Mouse (Mus musculus): ENCODE data around the gene Slc13a1. TPM values are rescaled to one million over a fixed set of nuclear protein-coding genes. Genes with fewer than 3 reads are reported as not detected.

Gene Slc13a1
- total and polyA plus RNA-seq, 2 experiments from 2014 or later, result 0.30 to 0.47 TPM

DNA sequence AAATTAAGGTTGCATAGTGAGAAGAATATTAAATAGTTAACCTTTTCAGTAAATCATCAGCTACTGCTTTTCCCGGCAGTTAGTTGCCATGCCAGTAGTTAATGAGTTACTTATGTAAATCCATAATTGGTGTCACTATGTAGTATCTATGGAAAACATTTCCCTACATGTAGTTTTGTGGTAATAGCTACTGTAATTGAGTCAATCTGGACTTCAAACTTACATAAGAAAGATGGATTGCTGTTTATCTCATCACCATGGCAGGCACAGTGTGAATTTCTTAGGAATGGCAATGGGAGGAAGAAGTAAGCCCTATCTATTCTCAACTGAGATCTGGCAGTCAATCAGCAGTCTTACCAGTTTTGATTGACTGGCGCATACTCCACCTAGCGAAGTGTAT lies 15.5 kb upstream of the Slc13a1 start:
- H3K9ac ChIP-seq (replicated peaks; ENCODE audit: low read length), result no peak overlapping the region
- DNase-seq (ENCODE audit: low spot score), result no peak
- no peak overlapping the region for H3K4me3 ChIP-seq (ENCODE audit: low read length)
- TF ChIP-seq CTCF (IDR thresholded peaks at IDR 0.05; ENCODE audit: low read depth), result no peak
- H3K9me3 ChIP-seq (ENCODE audit: low read length), result no peaks in the 10 kb centered on the region
- ATAC-seq, result no peak
- H3K27me3 ChIP-seq (ENCODE audit: insufficient read depth, low read length), result no peaks in the 10 kb centered on the region
- H3K36me3 ChIP-seq (ENCODE audit: insufficient read depth, low read length), result no peaks in the 10 kb centered on the region
- H3K4me1 ChIP-seq (ENCODE audit: insufficient read depth, low read length), result no peaks in the 10 kb centered on the region
- WGBS, result 83% methylated on average over 3 of the region's 3 CpGs
- H3K4me2 ChIP-seq (ENCODE audit: low read depth, low read length), result no peak overlapping the region
- H3K27ac ChIP-seq, result no peak overlapping the region

DNA sequence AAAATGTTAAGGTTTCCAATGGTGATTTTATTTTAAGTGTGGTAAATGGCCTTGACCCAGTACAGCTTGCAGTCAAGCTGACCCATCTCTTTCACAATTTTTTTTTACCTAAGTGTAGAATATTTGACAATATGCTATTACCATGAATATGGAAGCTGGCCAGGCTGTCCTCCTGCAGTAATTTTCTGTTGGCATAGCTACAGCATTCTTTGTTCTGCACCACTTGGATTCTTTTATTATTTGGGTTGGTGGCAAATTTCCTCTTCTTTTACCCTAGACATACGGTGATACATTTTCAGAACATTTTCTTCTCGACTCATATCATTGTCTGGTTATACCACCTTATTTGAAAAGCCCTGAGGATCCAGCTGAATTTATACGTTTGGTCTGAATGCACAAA lies 7.5 kb upstream of the Slc13a1 start:
- DNase-seq (ENCODE audit: low spot score), result no peak
- WGBS, result 57% methylated on average over 3 of the region's 3 CpGs
- ATAC-seq, result no peak
- TF ChIP-seq CTCF (IDR thresholded peaks at IDR 0.05; ENCODE audit: low read depth), result no peak
- no peaks in the 10 kb centered on the region for H3K36me3 ChIP-seq (ENCODE audit: insufficient read depth, low read length)
- no peaks in the 10 kb centered on the region for H3K27me3 ChIP-seq (ENCODE audit: insufficient read depth, low read length)
- no peak overlapping the region for H3K4me3 ChIP-seq (ENCODE audit: low read length)
- no peak overlapping the region for H3K9ac ChIP-seq (replicated peaks; ENCODE audit: low read length)
- H3K4me1 ChIP-seq (ENCODE audit: insufficient read depth, low read length), result no peaks in the 10 kb centered on the region
- no peak overlapping the region for H3K4me2 ChIP-seq (ENCODE audit: low read depth, low read length)
- H3K27ac ChIP-seq, result no peak overlapping the region
- no peaks in the 10 kb centered on the region for H3K9me3 ChIP-seq (ENCODE audit: low read length)

DNA sequence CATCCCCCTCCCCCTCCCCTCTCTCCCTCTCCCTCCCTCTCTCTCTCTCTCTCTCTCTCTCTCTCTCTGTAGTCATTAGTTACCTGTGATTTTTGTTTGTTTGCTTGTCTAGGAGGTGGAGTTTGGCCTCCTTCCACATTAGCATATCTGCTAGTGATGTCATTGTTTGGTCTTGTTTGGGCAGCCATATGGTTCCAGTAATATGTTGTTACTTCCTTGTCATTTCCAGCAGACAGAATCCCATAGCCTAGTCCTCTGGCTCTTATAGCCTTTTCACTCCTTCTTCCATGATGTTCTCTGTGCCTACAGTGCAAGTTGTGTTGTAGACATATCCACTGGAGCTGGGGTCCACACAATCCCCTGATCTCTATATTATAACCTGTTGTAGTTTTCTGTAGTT lies 6.1 kb upstream of the Slc13a1 start:
- TF ChIP-seq CTCF (IDR thresholded peaks at IDR 0.05; ENCODE audit: low read depth), result no peak
- no peak overlapping the region for H3K4me3 ChIP-seq (ENCODE audit: low read length)
- DNase-seq (ENCODE audit: low spot score) (no peak), ATAC-seq (no peak)
- H3K9ac ChIP-seq (replicated peaks; ENCODE audit: low read length), result no peak overlapping the region
- H3K4me1 ChIP-seq (ENCODE audit: insufficient read depth, low read length), result no peaks in the 10 kb centered on the region
- no peaks in the 10 kb centered on the region for H3K9me3 ChIP-seq (ENCODE audit: low read length)
- no peaks in the 10 kb centered on the region for H3K27me3 ChIP-seq (ENCODE audit: insufficient read depth, low read length)
- no peak overlapping the region for H3K27ac ChIP-seq
- no peaks in the 10 kb centered on the region for H3K36me3 ChIP-seq (ENCODE audit: insufficient read depth, low read length)
- no peak overlapping the region for H3K4me2 ChIP-seq (ENCODE audit: low read depth, low read length)

DNA sequence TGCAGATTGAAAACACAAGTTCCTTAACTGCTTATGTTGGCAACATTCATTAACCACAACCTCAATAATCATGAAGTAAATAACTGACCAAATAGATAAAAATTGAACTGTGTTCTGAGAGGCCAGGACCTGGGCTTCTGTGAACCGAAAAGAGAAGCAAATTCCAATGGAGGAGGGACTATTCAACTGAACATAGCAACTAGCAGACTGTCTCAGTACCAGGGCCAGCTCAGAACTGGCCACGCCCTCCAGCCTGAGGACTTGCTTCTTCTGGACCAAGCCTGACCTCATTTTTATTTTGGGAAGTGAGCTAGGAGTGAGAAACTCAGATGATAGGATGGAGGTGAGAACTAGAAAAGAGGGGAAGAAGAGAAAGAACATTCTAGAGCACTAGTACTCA lies 4.8 kb upstream of the Slc13a1 start:
- DNase-seq (ENCODE audit: low spot score), result no peak
- Histone ChIP-seq H3K9ac (replicated peaks; ENCODE audit: low read length) (no peak overlapping the region), H3K27me3 (ENCODE audit: insufficient read depth, low read length) (no peaks in the 10 kb centered on the region), H3K9me3 (ENCODE audit: low read length) (no peaks in the 10 kb centered on the region), H3K27ac (no peak overlapping the region), H3K4me1 (ENCODE audit: insufficient read depth, low read length) (no peaks in the 10 kb centered on the region), H3K4me2 (ENCODE audit: low read depth, low read length) (no peak overlapping the region), H3K4me3 (ENCODE audit: low read length) (no peak overlapping the region), H3K36me3 (ENCODE audit: insufficient read depth, low read length) (no peaks in the 10 kb centered on the region)
- ATAC-seq, result no peak
- TF ChIP-seq CTCF (IDR thresholded peaks at IDR 0.05; ENCODE audit: low read depth), result no peak
- 39% methylated on average over 2 of the region's 2 CpGs for WGBS

DNA sequence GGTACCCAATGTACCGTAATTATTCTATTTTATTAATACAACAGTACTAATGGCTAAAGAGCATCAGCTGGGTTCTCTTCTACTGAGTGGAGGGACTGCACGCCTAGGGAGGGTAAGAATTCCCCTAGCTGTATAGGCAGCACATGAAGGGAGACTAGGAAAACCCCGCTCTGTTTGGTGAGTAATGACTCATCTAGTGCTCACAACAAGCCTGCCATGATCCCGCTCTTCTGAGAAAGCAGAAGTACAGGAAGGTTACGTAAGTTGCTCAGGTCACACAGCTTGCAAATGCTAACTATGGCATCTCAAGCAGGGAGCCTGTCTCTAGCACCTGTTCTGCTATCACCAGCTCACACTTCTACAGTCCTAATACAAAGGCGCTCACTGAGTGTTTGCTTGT lies 1.1 kb downstream of the Slc13a1 start:
- no peaks in the 10 kb centered on the region for H3K4me1 ChIP-seq (ENCODE audit: insufficient read depth, low read length)
- H3K9me3 ChIP-seq (ENCODE audit: low read length), result no peaks in the 10 kb centered on the region
- no peak for ATAC-seq
- no peak overlapping the region for H3K9ac ChIP-seq (replicated peaks; ENCODE audit: low read length)
- H3K4me3 ChIP-seq (ENCODE audit: low read length), result no peak overlapping the region
- no peaks in the 10 kb centered on the region for H3K36me3 ChIP-seq (ENCODE audit: insufficient read depth, low read length)
- DNase-seq (ENCODE audit: low spot score), result no peak
- WGBS, result 86% methylated on average over 6 of the region's 6 CpGs
- no peak for TF ChIP-seq CTCF (IDR thresholded peaks at IDR 0.05; ENCODE audit: low read depth)
- no peak overlapping the region for H3K27ac ChIP-seq
- H3K4me2 ChIP-seq (ENCODE audit: low read depth, low read length), result no peak overlapping the region
- no peaks in the 10 kb centered on the region for H3K27me3 ChIP-seq (ENCODE audit: insufficient read depth, low read length)

DNA sequence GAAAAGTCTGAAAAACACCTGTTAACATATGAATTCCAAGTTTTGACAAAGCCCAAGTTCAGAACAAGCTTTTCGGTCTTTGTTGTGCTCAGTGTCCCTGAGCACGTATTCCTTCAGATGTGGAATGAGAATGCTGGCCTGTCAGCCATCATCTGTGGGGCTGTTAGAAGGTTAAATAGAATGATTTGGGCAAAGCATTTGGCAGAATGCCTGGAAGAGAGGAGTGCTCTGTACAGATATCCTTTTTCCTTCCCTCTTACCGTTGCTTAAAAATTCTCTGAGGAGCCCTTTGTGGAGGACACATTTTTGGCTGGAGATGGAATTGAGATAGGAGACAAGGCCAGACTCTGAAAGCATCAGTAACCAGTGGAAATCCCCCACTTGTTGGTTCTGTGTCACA lies 2.6 kb downstream of the Slc13a1 start:
- no peak for TF ChIP-seq CTCF (IDR thresholded peaks at IDR 0.05; ENCODE audit: low read depth)
- peak; percentile 31 for DNase-seq (ENCODE audit: low spot score)
- Histone ChIP-seq H3K27ac (no peak overlapping the region), H3K4me3 (ENCODE audit: low read length) (no peak overlapping the region), H3K36me3 (ENCODE audit: insufficient read depth, low read length) (no peaks in the 10 kb centered on the region), H3K4me2 (ENCODE audit: low read depth, low read length) (no peak overlapping the region), H3K27me3 (ENCODE audit: insufficient read depth, low read length) (no peaks in the 10 kb centered on the region), H3K9ac (replicated peaks; ENCODE audit: low read length) (no peak overlapping the region), H3K4me1 (ENCODE audit: insufficient read depth, low read length) (no peaks in the 10 kb centered on the region), H3K9me3 (ENCODE audit: low read length) (no peaks in the 10 kb centered on the region)
- ATAC-seq, result 0 out of 2 replicates have a peak, but pooled peaks have one; percentile 45
- 47% methylated on average over 3 of the region's 3 CpGs for WGBS

DNA sequence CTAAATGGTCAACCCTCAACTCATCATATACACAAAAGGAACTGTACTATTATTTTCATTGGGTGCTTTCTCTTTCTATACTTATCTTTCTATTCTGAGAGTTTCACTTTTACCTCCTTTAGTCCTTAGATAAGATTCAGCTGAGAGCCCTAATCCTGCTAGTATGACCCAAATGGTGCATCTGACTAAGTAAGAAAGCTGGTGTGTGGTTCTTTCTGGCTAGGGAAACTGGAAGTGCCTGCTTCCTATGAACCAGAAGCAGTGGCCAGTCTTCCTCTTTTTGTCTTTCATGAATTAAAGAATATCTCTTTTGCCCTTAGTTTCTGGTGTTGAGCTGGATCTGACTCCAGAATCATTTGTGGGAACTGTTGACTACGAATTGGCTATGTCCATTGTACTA lies 8.1 kb downstream of the Slc13a1 start:
- Histone ChIP-seq H3K9me3 (ENCODE audit: low read length) (no peaks in the 10 kb centered on the region), H3K27me3 (ENCODE audit: insufficient read depth, low read length) (no peaks in the 10 kb centered on the region), H3K27ac (no peak overlapping the region), H3K36me3 (ENCODE audit: insufficient read depth, low read length) (no peaks in the 10 kb centered on the region), H3K9ac (replicated peaks; ENCODE audit: low read length) (no peak overlapping the region), H3K4me3 (ENCODE audit: low read length) (no peak overlapping the region), H3K4me1 (ENCODE audit: insufficient read depth, low read length) (no peaks in the 10 kb centered on the region), H3K4me2 (ENCODE audit: low read depth, low read length) (no peak overlapping the region)
- no peak for ATAC-seq
- no peak for DNase-seq (ENCODE audit: low spot score)
- WGBS, result 79% methylated on average over 1 of the region's 1 CpGs
- TF ChIP-seq CTCF (IDR thresholded peaks at IDR 0.05; ENCODE audit: low read depth), result no peak

All from hindbrain, postnatal 0 days (tissue).